Mouse (Mus musculus) lung, postnatal 10 days (tissue): Measurements from ENCODE around the gene Ror2.

Experiments used
- DNase-seq: peaks from one replicate; pipeline ENCODE4 v3.0.0; 2021

The Ror2 gene

DNA sequence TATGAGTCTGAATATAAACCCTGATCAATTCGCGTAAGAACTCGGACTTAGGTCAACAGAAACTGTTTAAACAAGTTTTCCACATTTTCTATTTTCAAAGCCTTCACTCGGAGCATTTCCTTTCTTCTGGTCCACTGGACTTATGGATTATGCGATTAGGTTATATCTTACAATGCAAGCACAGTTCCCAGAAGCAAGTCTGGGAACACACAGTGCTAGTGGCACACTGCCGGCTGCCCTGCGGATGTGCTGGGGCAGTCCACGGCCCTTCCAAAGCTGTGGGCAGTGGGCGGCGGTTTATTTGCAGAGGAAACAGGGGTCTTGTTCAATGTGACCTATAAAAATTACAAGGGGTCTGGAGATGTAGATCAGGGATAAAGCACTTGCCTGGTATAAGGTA is 97.0 kb downstream of the Ror2 start:
- DNase-seq: no peak

DNA sequence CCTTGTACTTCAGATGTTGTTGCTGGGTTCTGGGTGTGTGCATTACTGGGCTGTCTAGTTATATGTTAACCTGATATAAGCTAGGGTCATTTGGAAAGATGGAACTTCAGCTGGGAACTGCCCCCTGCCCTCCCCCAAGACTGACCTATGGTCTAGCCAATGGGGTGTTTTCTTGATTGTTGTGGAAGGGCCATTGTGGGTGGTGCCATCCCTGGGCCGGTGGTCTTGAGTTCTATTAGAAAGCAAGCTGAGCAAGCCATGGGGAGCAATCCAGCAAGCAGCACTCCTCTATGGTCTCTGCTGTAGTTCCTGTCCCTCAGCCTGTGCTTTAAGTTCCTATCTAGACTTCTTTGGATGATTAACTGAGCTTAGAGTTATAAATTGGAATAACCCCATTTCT is 101.1 kb downstream of the Ror2 start:
- DNase-seq: no peak

- DNase-seq: no peak
Observed at GRCm38 (mm10) chr13:53184149-53184548, 101.8 kb downstream of the Ror2 start.

- peak; percentile 20 for DNase-seq
Observed at GRCm38 (mm10) chr13:53183161-53183577, 102.8 kb downstream of the Ror2 start.

DNA sequence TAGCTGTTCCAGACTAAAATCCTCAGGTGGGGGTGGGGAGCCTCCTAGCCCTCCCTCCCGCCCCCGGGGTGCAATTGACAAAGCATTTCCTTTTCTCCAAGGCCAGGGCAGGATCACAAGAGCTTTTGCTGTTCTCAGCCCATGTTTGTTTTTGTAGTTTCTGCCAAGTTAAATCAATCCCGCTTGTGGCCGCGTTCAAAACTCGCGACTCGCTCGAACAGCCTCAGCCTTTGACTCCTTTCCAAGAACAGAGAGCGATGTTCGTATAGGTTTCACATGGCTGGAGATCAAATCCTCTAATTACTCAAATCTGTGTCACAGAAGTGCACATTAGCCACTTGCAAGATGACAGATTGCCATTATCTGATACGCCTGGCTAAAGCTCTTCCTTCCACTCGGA is 107.3 kb downstream of the Ror2 start:
- DNase-seq: peak; percentile 46

GRCm38 (mm10) chr13:53178171-53178570 is 107.8 kb downstream of the Ror2 start:
- no peak for DNase-seq

DNA sequence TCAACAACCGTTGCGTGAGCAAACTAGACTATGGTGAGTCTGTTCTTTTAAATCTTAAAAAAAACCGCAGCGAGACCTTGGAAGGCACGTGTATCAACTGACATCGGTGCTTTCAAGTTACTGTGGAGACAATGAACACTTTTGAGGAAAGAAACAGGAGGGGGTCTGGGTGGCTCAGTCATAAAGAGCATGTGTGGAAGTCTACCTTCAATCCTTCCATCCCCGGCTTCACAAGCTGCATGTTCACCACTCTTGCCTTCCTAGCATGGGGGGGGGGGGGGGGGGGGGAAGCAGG is 108.6 kb downstream of the Ror2 start:
- DNase-seq: no peak

GRCm38 (mm10) chr13:53176695-53177423 is 109.1 kb downstream of the Ror2 start:
- DNase-seq: no peak

DNA sequence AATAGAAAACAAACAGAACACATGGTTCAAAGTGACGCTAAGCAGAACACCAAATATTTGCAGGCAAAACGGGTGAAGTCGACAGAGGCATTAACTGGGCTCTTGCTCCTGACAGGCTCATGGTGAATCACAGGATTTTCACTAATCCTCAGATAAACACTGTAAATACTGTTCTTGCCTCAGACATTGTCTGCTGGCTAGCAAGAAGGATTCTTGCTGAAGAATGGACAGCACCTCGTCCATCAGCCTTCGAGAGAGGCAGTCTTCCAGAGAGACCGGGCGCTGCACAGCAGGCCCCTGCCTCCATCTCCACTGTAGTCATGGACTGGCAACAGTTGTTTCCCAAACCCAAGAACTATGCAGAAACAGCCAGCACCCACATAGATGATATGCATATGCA is 110.9 kb downstream of the Ror2 start:
- DNase-seq: peak; percentile 45

GRCm38 (mm10) chr13:53163671-53164070 is 122.3 kb downstream of the Ror2 start:
- DNase-seq: no peak

- DNase-seq: no peak
Observed at GRCm38 (mm10) chr13:53163060-53163459, 122.9 kb downstream of the Ror2 start.

- DNase-seq: no peak
Observed at GRCm38 (mm10) chr13:53159501-53159900, 126.4 kb downstream of the Ror2 start.

- no peak for DNase-seq
Observed at GRCm38 (mm10) chr13:53158405-53159005, 127.4 kb downstream of the Ror2 start.

GRCm38 (mm10) chr13:53156911-53157310 is 129.0 kb downstream of the Ror2 start:
- DNase-seq: no peak

DNA sequence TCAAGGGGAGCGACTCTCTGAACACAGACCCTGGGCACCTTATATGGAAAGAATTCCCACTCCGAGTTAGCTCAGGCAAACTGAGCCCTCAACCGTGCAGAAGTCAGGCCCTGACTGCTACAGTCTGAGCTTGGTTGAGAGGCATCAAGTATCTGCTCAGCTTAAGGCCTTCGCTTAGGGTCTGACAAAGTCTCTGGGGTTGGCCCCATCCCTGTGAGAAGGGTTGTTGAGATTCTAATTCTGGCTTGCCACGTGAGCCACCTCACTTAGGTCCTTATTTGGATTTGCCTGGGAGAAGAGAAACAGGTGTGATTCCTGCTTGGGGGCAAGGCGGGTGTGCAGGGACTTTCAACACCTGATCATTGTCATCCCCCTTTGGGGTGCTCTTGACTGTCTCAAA is 129.6 kb downstream of the Ror2 start:
- DNase-seq: no peak

DNA sequence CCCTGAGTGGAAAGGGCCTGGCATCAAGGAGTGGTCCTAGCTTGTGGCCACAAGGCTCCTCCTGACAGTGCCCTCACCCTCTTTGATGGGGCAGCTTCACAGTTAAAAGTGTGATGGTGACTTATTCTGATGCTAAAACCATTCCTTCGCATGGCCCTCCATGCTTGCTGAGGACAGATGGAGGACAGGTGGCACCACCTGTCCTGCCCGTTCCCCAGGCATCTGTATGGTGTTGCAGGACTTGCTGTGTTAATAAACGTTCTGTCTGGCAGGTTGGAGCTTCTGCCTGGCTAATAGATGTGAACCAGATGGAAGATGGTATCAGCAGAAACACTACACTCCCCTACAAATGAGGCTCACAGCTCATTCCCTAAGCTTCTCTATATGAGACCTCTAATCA is 140.4 kb downstream of the Ror2 start:
- no peak for DNase-seq

- DNase-seq: no peak
Observed at GRCm38 (mm10) chr13:53143076-53143475, 142.8 kb downstream of the Ror2 start.

DNA sequence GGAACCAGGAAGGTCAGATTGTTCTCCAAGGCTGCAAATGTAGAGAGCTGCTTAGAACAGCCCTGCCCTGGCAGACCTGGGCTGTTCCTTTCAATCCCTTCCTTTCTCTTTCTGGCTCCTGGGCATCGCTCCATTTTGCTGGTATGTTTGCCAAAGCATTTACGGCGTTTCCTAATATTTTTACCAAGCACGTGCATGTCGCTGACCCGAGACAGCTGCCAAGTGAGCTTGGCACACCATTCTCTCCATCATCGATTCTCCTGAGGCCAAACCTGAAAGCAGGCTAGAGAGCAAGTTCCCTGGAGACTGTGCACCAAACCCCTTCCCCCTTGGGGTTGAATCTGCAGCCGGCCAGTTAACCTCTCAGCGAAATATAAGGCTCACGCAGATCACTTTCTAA is 143.7 kb downstream of the Ror2 start:
- DNase-seq: no peak

- no peak for DNase-seq
Observed at GRCm38 (mm10) chr13:53140298-53140697, 145.6 kb downstream of the Ror2 start.

- no peak for DNase-seq
Observed at GRCm38 (mm10) chr13:53130567-53130966, 155.4 kb downstream of the Ror2 start.

DNA sequence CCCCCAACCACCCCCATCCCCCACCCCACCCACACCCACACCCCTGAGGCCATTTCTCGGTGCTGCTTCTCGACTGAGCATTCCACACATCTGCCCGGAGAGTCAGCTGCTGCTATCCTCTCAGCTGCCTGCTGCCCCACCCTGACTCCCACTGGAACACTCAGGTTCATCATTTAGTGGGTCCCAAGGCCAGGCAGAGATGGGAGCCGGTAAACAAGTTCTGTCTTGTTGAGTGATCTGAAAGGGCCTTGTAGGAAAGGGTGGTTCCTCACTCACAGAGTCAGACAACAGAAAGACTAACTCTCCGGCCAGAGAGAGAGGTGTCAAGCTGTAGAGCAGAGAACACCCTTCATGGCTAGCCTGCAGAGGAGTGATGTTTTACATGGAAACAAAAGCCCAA is 155.9 kb downstream of the Ror2 start:
- no peak for DNase-seq

DNA sequence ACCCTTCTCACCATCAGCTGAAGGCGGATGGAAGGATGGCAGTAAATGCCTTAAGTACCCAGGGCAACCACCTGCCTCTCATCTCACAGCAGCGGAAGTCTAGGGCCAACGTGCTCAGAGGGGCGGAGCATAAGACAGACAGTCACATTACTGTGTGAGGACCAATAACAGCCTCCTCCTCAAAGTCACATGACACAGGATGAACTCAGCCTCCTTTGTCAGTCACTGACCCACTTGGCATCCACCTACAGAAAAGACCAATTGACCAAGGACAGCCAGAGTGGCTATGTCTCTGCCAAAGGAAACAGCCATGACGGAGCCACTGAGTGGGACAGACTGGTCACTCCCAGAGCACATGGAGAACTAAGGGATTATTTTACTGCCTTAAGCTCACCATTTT is 160.3 kb downstream of the Ror2 start:
- DNase-seq: no peak

DNA sequence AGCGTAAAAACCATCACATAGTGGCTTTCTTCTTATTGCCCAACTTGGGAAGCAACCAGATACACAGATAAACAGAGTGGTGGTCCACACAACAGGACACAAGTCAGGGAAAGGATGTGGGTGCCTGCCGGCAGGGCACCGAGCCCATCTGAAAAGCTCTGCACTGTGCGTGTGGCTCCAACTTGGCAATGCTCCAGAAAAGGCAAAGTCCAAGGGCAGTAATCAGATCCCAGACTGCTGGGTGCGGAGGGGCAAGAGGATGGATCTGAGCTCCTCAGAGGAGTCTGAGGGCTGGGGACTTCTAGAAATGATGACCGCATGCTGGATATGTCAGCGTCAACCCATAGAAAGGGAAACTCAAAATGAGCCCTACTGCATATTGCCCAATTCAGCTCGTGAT is 163.8 kb downstream of the Ror2 start:
- DNase-seq: no peak

DNA sequence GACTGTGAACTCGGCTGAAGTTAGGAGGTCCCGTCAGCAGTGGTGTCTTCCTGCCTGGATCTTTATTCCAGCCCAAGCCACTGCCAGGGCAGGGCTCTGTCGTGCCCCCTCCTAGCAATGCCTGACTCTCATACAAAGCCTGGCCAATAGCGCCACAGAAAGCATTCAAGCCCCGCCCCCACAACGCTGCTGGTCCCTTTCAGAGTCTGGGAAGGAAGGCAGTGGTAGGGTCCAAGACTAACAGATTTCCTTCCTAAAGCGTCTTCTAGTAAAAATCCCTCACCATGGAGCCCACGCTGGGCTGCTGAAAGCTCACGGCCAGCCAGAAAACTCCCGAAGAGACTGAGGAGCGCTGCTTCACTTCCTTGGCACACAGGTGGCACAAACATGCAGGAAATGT is 165.0 kb downstream of the Ror2 start:
- DNase-seq: peak; percentile 51
